Mouse (Mus musculus): ENCODE results near the gene Ciita.
A peak's percentile ranks its signal among the peaks of the same experiment; 100 is the strongest.

Ciita gene

DNA sequence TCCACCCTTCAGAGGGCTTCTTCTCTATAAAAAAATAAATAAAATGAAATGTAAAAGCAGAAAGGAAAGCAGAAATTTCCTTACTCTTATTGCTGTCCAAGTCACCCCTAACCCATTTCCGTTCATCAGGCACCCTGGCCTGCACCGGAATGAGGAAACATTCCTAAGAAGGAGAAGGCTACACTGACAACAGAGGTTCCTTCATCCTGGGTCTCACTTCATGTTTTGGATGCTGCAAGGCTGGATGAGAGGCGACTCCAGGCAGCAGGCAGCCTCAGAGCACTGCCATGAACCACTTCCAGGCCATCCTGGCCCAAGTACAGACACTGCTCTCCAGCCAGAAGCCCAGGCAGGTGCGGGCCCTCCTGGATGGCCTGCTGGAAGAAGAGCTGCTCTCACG is at the start of gene Ciita:
Ciita (plus strand) TSS at position 203 of the 400 bp plus-strand sequence.
- DNase-seq (ENCODE audit: low spot score), result no peak

DNA sequence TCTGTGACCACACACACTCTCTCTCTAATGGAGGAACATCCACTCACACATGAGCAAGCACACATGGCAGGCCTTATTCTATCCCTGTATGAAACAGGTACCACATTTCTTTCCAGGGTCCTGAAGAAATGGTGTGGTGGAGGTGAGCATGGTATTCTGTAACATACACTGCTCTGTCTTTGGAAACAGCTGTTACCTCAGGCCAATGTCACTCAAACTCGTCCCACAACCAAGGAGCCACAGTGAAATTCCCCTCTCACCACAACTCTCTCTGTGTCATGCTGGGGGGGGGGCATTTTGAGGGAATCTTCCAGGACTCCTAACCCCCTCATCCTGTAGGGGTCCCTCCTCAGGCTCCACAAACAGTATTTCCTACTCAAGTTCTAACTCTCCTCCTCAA is 47.9 kb upstream of the Ciita start:
- no peak for DNase-seq (ENCODE audit: low spot score)

DNA sequence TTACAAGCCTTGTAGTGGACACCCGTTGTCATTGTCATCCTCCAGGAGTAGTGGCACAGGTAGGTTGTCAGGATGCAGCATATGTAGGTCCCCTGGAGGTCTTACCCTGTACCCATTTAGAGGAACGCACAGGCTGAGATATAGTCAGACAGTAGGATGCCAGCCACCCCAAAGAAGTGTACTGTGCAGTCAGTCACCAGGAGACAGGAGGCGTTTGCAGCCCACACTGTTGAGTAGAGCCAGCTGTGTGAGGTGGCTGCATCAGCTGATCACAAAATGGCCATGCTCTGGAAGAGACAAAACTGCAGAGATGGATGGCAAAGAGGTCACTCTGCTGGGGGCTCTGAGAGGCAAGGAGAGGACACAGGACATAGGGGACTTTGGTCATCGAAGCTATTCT is 47.5 kb upstream of the Ciita start:
- no peak for DNase-seq (ENCODE audit: low spot score)

DNA sequence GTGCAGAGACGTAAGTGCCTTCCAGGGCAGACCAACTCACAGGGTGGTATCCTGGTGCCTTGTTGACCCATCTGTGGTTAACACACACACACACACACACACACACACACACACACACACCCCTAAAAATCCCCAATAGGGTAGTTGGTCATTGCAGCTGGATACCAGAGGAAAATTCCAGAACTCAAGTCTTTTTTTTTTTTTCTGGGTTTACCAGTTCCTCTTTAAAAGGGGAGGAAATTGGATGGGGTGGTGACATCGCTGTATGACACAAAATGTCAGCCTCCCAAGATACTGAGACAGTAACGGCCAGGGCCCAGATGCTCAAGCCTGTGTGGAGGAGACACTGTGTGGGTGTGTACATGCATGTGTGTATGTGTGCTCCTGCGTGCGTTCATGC is 46.5 kb upstream of the Ciita start:
- DNase-seq (ENCODE audit: low spot score), result no peak

DNA sequence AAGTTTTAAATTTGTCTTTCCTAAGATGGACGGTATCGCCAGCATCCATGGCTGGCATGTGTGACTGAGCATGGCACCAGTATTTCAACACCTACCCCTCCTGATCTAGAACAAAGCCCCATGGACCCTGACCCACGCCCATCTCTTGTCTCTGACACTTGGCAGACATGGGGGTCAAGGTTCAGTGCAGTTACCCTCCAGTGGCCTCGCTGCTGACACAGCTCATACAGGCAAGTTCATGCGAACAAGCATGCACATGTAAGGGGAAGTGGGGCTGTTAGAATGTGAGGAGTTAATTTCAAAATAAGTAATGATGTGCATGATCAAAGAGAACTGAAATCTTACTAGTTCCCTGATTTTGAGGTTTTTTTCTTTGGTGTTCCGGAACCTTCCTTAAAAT is 43.7 kb upstream of the Ciita start:
- no peak for DNase-seq (ENCODE audit: low spot score)

DNA sequence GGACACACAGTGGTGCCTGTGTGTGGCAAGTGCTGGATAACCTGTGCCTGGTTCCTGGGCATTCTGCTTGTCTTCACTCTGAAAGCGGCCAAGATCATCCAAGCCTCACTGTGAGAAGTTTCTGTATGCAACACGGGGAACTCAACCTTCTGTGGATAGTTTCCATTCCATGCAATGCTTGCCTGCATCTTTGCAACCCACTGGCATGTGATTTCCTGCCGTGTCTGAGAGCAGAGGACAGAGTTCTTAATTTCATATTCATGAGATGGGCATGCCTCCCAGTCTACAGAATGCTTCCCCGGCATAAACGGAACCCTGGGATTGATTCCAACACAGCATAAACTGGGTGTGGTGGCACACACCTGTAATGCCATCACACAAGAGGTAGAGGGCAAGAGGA is 41.8 kb upstream of the Ciita start:
- DNase-seq (ENCODE audit: low spot score), result no peak

DNA sequence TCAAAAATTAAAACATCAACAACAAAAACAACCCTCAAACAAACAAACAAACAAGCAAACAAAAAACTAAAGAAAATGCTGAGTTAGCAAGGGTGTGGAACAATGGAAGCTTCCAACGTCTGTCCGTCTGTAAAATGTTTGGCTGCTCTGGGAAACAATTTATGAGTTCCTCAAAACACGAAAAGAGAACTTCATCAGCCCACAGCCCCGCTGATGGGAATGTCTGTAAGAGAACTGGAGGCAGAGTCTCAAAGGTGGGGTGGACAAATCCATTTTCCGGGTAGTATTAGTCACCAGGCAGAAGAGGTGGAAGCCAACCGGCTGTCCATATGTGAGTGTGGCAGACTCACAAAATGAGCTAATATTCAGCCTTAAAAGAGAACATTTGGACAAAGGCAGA is 38.5 kb upstream of the Ciita start:
- DNase-seq (ENCODE audit: low spot score), result no peak

DNA sequence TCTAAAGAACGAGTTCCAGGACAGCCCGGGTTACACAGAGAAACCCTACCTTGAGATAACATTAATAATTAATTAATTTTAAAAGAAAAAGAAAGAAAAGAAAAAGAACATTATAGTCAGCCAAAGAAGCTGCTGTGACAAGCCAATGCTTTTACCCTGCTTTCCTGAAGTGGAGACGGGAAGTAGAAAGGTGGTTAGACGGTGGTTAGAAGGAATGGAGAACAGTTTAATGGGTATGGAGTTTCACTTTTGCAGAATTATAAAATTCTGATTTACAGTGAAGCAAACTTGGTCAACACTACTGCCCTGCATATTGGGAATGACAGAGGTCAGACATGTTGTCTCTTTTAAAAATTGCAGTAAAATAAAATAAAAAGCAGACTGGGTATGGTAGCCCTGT is 38.1 kb upstream of the Ciita start:
- DNase-seq (ENCODE audit: low spot score), result no peak

DNA sequence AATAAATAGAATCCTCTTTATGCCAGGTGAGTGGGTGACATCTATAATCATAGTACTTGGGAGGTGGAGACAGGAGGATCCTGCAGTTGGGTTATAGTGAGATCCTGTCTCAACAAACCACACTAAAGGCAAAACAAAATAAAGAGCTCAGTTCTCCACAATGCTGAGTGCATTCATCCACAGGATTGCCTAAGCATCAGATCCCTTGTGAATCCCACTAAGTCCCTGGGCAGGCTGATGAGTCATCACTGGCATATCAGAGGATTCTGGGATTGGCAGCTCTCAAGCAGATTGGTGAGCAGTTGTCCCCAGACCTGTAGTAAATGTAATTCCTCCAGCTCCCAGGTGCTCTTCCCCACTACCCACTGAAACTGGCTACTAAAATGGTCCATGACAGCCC is 36.1 kb upstream of the Ciita start:
- DNase-seq (ENCODE audit: low spot score), result no peak

DNA sequence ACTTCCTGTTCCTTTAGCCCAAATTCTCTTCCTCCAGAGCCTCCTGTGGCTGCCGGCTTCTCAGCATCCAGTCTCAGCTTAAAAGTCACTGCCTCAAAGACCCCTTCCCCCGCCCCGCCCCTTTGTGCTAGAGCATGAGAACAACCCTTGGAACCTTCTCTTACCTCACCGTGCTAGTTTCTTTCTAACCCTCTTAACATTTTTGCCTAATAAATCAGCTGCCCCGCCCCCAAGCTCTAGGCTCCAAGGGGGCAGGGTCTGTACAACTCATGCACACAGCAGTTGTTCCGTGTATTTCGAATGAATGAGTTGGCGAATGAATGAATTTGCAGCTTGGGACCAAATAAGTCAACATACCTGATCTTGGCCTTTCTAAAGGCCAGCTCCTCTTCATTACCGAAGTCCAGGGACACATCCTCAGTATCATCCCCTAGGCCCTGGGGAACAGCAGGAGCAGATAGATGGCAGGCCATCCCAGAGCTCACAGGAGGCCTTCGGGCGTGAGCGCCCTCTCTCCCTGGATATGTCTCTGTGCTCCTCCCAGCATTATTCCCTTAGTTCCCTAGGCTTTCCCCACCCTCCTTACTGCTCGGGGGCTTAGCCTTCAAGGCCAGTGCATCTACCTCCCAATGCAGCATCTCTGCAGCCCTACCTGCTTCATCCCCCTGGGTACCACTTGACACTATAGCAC is 33.1 kb upstream of the Ciita start:
- no peak for DNase-seq (ENCODE audit: low spot score)

DNA sequence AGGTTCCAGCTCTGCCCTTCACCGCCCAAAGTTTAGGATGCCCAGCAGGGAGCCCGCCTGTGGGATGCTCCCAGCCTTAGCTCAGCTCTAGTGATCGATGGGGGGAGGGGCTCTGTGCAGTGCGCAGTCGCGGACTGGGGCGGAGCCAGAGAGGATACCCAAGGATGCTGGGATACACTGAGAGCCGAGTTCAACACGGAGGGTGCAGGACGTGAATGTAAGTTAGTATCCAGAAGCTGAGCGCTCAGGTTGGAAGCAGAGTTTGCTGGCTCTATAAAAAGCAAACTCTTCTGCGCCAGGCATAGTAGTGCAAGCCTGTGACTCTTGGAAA is 32.6 kb upstream of the Ciita start, which contains the start of gene Tvp23a:
Tvp23a (minus strand) TSS at position 99 of the 331 bp plus-strand sequence.
- peak; percentile 68 for DNase-seq (ENCODE audit: low spot score)

DNA sequence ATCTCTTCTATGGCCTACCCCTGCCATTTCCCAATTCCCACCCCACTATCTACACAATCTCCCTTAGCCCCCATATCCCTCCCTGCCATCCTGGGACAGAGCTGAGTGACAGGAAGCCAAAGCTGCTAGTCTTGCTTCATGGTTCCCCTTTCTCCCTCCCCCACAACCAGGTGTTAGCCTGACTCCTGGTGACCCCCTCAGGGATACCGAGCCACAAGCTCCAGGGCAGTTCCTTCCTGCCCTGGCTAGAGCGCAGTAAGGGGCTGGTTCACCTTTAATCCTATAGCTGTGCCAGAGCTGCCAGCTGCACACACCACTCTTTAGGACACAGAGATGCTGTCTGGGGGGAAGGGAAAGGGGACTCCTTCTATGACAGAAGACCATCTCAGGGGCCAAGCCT is 32.1 kb upstream of the Ciita start:
- DNase-seq (ENCODE audit: low spot score), result no peak

DNA sequence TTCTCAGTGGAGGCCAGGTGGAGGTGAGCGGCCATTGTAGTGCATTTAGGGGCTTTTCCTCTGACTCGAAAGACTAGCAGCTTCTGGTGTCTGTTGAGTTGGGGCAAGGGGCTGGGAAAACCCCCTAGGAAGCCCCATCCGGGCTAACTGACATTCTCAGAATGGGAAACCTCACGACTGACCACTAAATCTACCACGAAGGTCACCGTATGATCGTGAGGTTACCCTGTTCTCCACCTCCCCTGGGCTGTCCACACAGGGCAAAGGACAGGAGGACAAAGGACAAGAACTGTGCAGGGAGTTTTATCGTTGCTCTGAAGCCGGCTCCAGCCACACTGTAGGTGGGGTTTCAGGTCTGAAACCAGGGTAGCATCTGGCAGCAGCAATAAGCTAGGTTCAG is 30.9 kb upstream of the Ciita start:
- no peak for DNase-seq (ENCODE audit: low spot score)

DNA sequence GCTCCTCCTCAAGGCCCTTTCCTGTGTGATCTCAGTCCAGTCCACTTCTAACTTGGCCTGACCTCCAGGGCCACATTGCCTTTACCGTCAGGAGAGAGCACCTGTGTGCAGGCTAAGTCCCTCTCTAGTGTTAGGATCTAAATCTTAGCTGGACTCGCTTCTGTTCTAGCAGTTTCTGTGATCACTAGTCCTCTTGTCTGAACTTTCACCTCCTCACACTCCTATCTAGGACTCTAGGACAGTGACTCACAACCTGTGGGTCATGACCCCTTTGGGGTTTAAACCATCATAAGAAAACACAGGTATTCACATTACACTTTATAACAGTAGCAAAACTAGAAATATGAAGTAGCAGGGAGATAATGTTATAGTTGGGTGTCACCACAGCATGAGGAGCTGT is 28.0 kb upstream of the Ciita start:
- no peak for DNase-seq (ENCODE audit: low spot score)

DNA sequence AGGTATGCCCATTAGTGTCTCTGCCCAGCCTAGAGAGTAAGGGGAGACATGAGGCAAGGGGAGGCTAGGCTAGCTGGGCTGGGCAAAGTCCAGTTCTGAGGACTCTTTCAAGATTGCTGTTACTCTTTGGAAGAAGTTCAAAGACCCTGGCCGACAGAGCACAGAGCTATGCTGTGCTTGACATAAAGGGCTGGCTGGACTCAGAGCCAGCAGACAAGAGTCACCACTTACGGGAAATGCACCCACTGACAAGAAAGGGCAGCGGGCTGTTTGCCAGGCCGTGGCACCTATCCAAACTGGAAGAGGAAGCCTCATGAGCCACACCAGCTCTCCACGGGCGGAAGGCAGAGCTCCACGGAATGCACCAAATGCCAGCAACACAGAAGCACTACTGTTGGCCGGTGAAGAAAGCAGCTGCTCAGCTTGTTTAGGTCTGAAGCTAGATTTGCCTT is 27.4 kb upstream of the Ciita start:
- peak; percentile 63 for DNase-seq (ENCODE audit: low spot score)

DNA sequence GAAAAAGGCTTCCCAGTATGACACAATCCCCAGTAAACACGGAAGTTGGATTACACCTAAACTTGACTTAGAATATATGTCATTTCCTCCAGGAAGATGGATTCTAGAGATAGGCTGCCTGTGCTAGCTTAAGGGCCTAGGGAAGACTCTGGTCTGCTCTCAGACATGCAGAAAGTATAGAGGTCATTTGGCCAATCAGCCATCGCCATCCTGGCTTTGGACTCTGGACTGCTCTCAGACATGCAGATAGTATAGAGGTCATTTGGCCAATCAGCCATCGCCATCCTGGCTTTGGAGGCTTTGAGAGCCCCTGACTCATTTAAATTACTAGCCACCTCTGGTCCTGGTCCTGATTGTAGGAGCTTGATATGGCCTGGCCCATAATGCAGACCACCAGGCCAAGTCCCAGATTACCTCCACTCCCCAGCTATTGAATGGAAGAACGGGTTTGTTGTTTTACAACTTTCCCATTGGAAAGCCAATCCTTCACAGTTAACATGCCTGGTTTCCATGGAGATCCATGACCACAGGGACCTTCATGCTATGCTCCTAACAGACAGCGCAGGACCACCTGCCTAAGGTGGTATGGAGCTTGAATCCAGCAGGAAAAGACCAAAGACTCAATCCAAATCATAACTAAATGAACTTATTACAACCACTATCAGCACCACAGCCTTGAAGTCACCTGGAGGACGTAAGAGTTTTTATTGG is 25.8 kb upstream of the Ciita start:
- DNase-seq (ENCODE audit: low spot score), result no peak

DNA sequence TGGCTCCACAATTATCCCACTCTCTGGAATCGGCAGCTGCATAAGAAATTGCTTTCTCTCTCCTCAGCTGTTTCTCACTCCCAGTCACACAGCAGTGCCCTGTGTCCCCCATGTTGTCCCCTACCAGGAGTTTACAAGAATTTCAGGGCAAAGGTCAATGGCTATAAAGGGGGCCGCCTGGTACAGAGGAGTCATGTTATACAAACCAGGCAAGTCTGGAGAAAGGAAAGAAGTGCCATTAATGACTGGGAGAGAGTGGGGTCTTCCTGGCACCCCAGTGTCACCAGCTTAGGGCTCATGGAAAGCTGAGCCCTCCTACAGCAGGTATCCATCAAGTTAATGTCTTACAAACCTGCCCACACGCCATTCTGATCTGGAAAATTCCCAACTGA is 25.3 kb upstream of the Ciita start:
- DNase-seq (ENCODE audit: low spot score), result no peak

DNA sequence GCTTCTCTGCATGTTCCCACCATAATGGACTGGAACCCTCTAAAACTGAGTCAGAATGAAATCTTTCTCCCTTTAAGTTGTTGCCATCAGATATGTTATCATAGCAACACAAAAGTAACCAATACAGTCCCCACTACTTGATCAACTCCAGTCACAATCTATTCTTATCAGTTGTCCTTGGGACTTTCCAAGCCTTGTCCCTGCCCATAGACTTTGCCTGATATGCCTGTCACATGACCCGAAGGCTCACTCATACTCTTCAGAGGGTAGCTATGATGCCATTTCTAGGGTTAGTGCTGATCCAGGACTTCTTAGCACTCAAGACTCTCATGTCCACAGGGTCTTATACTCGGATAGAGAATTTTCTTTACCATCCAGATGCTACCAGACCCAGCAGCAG is 19.7 kb upstream of the Ciita start:
- DNase-seq (ENCODE audit: low spot score), result no peak

DNA sequence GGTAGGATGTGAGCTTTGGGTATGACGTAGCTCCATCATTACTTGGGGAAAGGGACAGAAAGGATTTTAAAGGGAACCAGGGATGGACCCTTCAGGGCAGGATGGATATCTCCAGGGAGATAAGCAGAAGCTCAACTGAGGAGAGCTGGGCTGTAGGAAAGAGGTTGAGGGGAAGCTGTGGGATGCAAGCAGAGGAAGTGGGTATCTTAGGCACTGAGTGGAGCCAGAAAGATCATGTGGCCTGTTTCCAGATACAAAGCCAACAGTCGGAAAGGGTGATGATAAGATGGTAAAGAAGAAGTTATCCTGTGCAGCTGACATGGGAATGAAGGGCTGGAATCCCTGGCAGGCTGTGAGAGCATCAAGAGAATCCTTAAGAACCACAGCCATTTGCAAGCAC is 18.7 kb upstream of the Ciita start:
- DNase-seq (ENCODE audit: low spot score), result no peak

DNA sequence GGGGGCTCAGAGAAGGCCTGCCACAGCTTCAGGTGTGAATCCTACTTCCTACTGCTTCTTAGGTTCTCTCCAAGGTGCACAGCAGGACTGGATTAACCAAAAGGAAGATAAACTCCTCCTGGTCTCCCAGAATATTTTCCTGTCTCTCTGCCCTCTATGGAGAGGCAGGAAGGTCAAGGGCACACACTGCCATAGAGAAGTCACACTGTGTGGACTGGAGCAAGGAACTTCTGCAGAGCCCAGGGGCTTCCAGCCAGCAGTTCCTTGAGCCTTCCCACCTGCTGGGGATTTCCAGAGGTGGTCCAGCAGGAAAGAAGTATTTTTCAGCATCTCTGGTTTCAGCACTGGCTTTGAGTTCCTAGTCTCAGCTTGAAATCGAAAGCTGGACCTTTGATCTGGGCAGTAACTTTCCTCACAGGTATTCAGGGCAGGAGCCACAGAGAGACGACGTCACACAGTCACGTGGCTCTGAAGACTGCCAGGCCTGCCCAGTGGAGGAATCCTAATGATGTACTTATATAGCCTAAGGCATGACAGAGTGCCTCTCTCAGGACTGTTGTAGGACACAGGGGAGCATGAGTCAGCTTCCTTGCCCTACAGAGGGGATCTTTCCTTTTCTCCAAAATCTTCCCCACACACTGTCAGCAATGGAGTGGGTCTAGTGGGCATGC is 14.7 kb upstream of the Ciita start:
- DNase-seq (ENCODE audit: low spot score), result no peak

DNA sequence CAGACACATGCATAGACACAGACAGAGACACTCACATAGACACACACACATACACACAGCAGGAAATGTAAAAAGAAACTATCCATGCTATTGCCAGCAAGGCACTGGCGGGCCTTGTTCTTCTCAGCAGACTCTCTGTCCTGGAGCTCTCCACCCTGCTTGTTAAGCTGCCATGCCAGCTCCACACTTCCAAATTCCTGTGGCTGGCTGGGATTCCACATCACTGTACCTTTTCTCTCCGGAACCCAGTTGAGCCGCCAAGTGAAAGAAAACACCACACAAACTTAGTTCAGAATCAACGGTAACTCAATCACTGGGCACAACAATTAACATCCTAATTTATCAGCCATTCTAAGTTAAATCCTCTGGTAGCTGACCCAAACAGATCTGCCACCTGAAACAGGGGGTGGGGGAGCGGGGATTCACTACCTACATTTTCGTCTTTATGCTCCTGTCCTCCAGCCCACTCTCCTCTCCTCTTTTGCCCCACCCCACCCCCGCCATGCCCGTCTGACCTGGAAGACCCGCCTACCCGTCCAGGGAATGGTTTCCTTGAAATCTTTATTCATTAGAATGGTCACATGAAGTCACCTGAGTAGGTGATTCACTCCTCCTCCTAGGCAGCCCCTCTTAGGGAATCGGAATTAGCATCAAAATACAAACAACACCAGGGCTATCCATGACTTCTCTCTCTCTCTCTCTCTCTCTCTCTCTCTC is 12.3 kb upstream of the Ciita start:
- no peak for DNase-seq (ENCODE audit: low spot score)

DNA sequence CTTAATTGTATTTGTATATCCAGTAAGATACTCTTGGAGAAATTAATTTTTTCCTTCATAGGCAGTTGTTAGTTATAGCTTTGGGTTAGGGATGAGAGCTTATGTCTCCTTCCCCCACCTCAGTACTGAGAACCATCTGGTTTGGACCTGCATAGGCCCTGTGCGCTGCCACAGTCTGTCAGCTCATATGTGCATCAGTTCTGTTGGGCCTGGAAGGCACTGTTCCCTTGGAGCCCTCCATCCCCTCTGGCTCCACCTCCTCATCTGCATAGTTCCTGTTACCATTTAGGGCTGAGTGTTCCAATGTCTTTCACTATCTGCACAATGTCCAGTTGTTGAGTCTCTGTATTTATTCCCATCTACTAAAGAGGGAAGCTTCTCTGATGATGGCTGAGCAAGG is 11.7 kb upstream of the Ciita start:
- DNase-seq (ENCODE audit: low spot score), result peak; percentile 66

DNA sequence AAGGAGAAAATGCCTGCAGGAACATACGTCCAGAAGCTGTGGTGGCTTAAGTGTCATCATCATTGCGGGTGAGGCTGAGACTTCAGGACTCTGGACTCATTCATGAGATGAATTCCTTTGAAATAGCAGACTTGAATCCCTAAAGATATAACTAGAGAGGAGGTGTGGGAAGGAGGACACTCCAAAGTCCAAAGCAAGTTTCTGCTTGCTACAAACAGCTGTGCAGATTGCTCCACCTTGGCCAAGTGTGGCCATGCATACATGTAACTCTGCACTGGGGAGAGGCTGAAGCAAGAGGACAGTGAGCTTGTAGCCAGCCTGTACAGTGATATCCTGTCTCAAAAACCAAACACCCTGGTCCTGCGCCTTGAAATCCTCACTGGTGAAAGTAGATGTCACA is 7.9 kb upstream of the Ciita start:
- no peak for DNase-seq (ENCODE audit: low spot score)
